Mouse (Mus musculus) limb, embryonic 11.5 days (tissue): ENCODE measurements around the gene Mccc2. TPM values are rescaled to one million over a fixed set of nuclear protein-coding genes. Genes with fewer than 3 reads are reported as not detected.

Experiments used
- ATAC-seq: fragments of 200-750 bp; cut with Nextera tagmentation; 2 replicates; pipeline ENCODE4 v1.8.0; 2017; ENCODE audit warnings: low read depth; ENCODE audit not compliant: insufficient number of reproducible peaks, low FRiP score, low TSS enrichment
- DNase-seq: peaks from one replicate; pipeline ENCODE4 v3.0.0-alpha.2; 2015; ENCODE audit warnings: low spot score
- H3K27ac ChIP-seq: fragments of 300-500 bp; sonication (generic); replicated peaks from 2 replicates; pipeline ENCODE4 v1.5.1; 2014; ENCODE audit warnings: low read depth, mild to moderate bottlenecking, low read length
- H3K27me3 ChIP-seq: fragments of 300-500 bp; sonication (generic); 2 replicates; pipeline ENCODE4 v1.6.1; 2014; ENCODE audit warnings: mild to moderate bottlenecking, low read length, mixed read lengths; ENCODE audit not compliant: control insufficient read depth, insufficient read depth
- H3K36me3 ChIP-seq: fragments of 300-500 bp; sonication (generic); 2 replicates; pipeline ENCODE4 v1.6.1; 2014; ENCODE audit warnings: mild to moderate bottlenecking, low read length, moderate library complexity, mixed read lengths; ENCODE audit not compliant: control insufficient read depth, insufficient read depth
- H3K4me1 ChIP-seq: fragments of 300-500 bp; sonication (generic); 2 replicates; pipeline ENCODE4 v1.6.1; 2014; ENCODE audit warnings: low read length, mixed read lengths; ENCODE audit not compliant: control insufficient read depth, insufficient read depth
- H3K4me2 ChIP-seq: fragments of 300-500 bp; sonication (generic); 2 replicates; pipeline ENCODE4 v1.6.1; 2014; ENCODE audit warnings: low read depth, mild to moderate bottlenecking, moderate library complexity; ENCODE audit not compliant: severe bottlenecking
- H3K4me3 ChIP-seq: fragments of 300-500 bp; sonication (generic); 2 replicates; pipeline ENCODE4 v1.5.1; 2014; ENCODE audit warnings: low read depth, low read length
- H3K9ac ChIP-seq: fragments of 300-500 bp; sonication (generic); 2 replicates; pipeline ENCODE4 v1.6.1; 2014; ENCODE audit warnings: mild to moderate bottlenecking, low read length
- H3K9me3 ChIP-seq: fragments of 300-500 bp; sonication (generic); 2 replicates; pipeline ENCODE4 v1.6.1; 2016; ENCODE audit warnings: low read length; ENCODE audit not compliant: control insufficient read depth
- WGBS: fragments of 180-500 bp; shearing (Covaris S2); extraction: QIAGEN DNeasy Blood & Tissue Kit; methylation state at CpG from one replicate; pipeline ENCODE4 v1.1.7; 2014; 5-methylcytosine and 5-hydroxymethylcytosine counted together
- polyA plus RNA-seq: library from polyadenylated mRNA; unstranded; fragments of >200 nt; fragmentation: Nextera tagmentation; extraction: Ambion mirVana; gene quantifications from 2 replicates; pipeline ENCODE4 v1.2.1, GENCODE M21; 2014

The Mccc2 gene
- polyA plus RNA-seq, 1 experiment from 2014 or later: 49.1 TPM

- WGBS: 89% methylated on average over 3 of the region's 3 CpGs
- no peak overlapping the region for H3K4me2 ChIP-seq
- no peak for DNase-seq
Measured at GRCm38 (mm10) chr13:99999078-99999477, 16.4 kb downstream of the Mccc2 start.

GRCm38 (mm10) chr13:99998099-99998498, 17.3 kb downstream of the Mccc2 start:
- Histone ChIP-seq H3K9me3 (no peaks in the 10 kb centered on the region), H3K4me3 (no peak overlapping the region), H3K9ac (no peak overlapping the region), H3K36me3 (no peaks in the 10 kb centered on the region), H3K4me1 (no peaks in the 10 kb centered on the region), H3K27me3 (no peaks in the 10 kb centered on the region), H3K27ac (no peak overlapping the region), H3K4me2 (no peak overlapping the region)
- WGBS: 78% methylated on average over 3 of the region's 3 CpGs
- no peak for DNase-seq
- ATAC-seq: no peak

More at GRCm38 (mm10) chr13:99999078-99999477, 16.4 kb downstream of the Mccc2 start:
- Histone ChIP-seq H3K4me1 (no peaks in the 10 kb centered on the region), H3K4me3 (no peak overlapping the region), H3K9me3 (no peaks in the 10 kb centered on the region), H3K27ac (no peak overlapping the region), H3K9ac (no peak overlapping the region), H3K27me3 (no peaks in the 10 kb centered on the region), H3K36me3 (no peaks in the 10 kb centered on the region)
- ATAC-seq: no peak

GRCm38 (mm10) chr13:99989592-99989991, 25.8 kb downstream of the Mccc2 start:
- H3K27ac ChIP-seq: no peak overlapping the region
- DNase-seq (no peak), ATAC-seq (no peak)
- H3K4me1 ChIP-seq: no peaks in the 10 kb centered on the region
- no peaks in the 10 kb centered on the region for H3K27me3 ChIP-seq
- H3K9me3 ChIP-seq: no peaks in the 10 kb centered on the region
- no peak overlapping the region for H3K9ac ChIP-seq
- no peak overlapping the region for H3K4me3 ChIP-seq
- H3K4me2 ChIP-seq: no peak overlapping the region
- 95% methylated on average over 4 of the region's 4 CpGs for WGBS
- no peaks in the 10 kb centered on the region; the same call in 1 of the 2 replicates for H3K36me3 ChIP-seq

GRCm38 (mm10) chr13:99983320-99983719, 32.1 kb downstream of the Mccc2 start:
- Histone ChIP-seq H3K4me1 (no peaks in the 10 kb centered on the region), H3K4me3 (no peak overlapping the region), H3K27ac (no peak overlapping the region), H3K4me2 (no peak overlapping the region), H3K36me3 (0 out of 2 replicates have a peak, but pooled peaks cover 2% of the 10 kb centered on the region), H3K9ac (no peak overlapping the region), H3K27me3 (no peaks in the 10 kb centered on the region), H3K9me3 (no peaks in the 10 kb centered on the region)
- no peak for ATAC-seq
- WGBS: 89% methylated on average over 1 of the region's 1 CpGs
- DNase-seq: no peak

DNA sequence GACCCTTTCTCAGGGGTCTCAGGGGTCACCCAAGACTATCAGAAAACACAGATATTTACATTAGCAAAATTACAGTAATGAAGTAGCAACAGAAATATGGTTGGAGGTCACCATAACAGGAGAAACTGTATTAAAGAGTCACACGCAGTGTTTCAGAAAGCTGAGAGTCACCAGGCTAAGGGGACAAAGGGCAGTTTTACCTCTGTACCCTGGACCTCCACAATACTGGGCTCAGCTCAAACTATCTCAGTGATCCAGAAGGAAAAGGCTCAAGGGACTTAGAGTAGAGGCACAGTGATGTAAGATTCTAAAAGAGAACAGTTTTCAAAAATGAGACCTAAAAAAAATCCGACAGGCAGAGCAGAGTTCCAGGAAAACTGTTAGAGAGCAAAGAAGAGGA, 36.0 kb downstream of the Mccc2 start:
- H3K36me3 ChIP-seq: 0 out of 2 replicates have a peak, but pooled peaks cover 2% of the 10 kb centered on the region
- DNase-seq (no peak), ATAC-seq (no peak)
- H3K4me3 ChIP-seq: no peak overlapping the region
- no peak overlapping the region for H3K4me2 ChIP-seq
- no peaks in the 10 kb centered on the region for H3K4me1 ChIP-seq
- H3K27ac ChIP-seq: no peak overlapping the region
- no peaks in the 10 kb centered on the region for H3K9me3 ChIP-seq
- H3K27me3 ChIP-seq: no peaks in the 10 kb centered on the region
- no peak overlapping the region for H3K9ac ChIP-seq
- WGBS: 76% methylated on average over 2 of the region's 2 CpGs

DNA sequence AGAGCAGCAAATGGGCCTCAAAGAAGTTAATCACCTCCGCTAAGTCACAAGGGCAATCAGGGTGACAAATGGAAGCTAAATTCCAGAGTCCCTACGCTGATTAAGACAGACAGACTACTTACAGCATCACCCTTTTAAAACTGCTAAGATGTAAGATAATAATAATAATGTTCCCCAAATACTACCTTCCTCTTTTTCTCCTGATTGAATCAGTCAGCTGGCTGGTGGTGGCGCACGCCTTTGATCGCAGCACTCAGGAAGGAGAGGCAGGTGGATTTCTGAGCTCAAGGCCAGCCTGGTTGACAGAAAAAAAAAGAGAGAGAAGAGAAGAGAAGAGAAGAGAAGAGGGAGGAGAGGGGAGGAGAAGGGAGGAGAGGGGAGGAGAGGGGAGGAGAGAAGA, 45.4 kb downstream of the Mccc2 start:
- WGBS: 83% methylated on average over 5 of the region's 5 CpGs
- Histone ChIP-seq H3K36me3 (no peaks in the 10 kb centered on the region), H3K9me3 (no peaks in the 10 kb centered on the region), H3K9ac (no peak overlapping the region), H3K4me2 (no peak overlapping the region), H3K4me1 (no peaks in the 10 kb centered on the region), H3K27ac (no peak overlapping the region), H3K4me3 (no peak overlapping the region), H3K27me3 (no peaks in the 10 kb centered on the region)
- no peak for DNase-seq
- no peak for ATAC-seq

GRCm38 (mm10) chr13:99967013-99967678, 48.3 kb downstream of the Mccc2 start:
- Histone ChIP-seq H3K9ac (no peak overlapping the region), H3K27ac (no peak overlapping the region), H3K27me3 (no peaks in the 10 kb centered on the region), H3K4me1 (no peaks in the 10 kb centered on the region), H3K4me3 (no peak overlapping the region), H3K4me2 (no peak overlapping the region), H3K36me3 (no peaks in the 10 kb centered on the region), H3K9me3 (no peaks in the 10 kb centered on the region)
- DNase-seq (no peak), ATAC-seq (no peak)
- 91% methylated on average over 11 of the region's 11 CpGs for WGBS

DNA sequence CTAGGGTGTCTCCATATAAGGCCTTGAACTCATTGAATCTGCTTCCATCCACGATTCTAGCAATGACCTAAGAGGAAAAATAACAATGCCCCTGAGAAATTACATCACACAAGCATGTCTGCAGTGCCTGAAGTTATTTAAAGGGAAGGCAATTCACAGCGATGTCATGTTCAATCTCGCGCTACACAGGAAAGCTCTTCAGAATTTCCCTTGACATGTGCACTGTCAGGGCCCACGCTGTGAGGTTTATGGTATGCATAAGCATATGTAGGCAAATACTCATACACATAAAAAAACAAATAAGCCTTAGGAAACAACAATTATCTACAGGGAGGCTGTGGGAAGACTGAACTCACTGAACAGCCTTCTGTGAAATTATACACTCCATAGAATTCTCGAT, 51.6 kb downstream of the Mccc2 start:
- H3K27me3 ChIP-seq: no peaks in the 10 kb centered on the region
- H3K9me3 ChIP-seq: no peaks in the 10 kb centered on the region
- H3K4me1 ChIP-seq: no peaks in the 10 kb centered on the region
- no peaks in the 10 kb centered on the region for H3K36me3 ChIP-seq
- no peak overlapping the region for H3K9ac ChIP-seq
- ATAC-seq (no peak), DNase-seq (no peak)
- 89% methylated on average over 6 of the region's 6 CpGs for WGBS
- no peak overlapping the region for H3K4me3 ChIP-seq
- H3K4me2 ChIP-seq: no peak overlapping the region
- no peak overlapping the region for H3K27ac ChIP-seq

DNA sequence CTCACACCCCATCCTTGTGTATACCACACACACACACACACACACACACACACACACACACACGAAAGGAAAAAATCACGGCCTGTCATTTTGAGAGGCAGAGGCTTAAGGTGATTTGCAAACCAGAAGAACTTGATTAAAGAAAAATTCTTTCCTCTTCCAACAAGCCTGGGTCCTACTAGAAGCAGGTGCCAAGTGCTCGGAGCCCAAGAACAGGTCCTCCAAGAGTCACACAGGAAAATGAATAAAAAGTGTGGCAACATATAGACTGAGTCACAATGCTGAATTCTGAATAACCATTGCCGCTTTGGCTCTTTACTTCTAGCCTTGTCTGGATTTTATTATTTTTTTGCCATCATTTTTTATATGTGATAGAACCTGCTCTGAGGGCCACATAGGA, 53.8 kb downstream of the Mccc2 start:
- Histone ChIP-seq H3K4me1 (no peaks in the 10 kb centered on the region), H3K27me3 (no peaks in the 10 kb centered on the region), H3K4me3 (no peak overlapping the region), H3K4me2 (no peak overlapping the region), H3K27ac (no peak overlapping the region), H3K9ac (no peak overlapping the region), H3K36me3 (no peaks in the 10 kb centered on the region), H3K9me3 (no peaks in the 10 kb centered on the region)
- DNase-seq (no peak), ATAC-seq (no peak)
- 96% methylated on average over 4 of the region's 4 CpGs for WGBS
